In the genomic region with DNA sequence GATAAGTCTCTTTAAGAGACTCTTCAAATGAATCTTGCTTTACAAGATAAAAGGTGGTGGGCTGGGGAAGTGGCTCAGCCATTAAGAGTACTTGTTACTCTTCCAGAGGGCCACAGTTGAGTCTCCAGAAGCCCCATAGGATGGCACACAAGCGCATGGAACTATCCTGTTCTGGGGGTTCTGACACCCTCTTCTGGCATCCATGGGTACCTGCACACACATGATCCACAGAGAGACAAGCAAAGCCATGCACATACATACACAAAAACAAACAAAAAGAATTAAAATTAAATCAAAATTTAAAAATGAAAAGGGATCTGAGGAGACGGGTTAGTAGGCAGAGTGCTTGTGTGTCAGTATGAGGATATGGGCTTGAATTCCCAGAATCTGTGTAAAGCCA, we compare ENCODE assay signal across 19 mouse cellular contexts. TPM values are rescaled to one million over a fixed set of nuclear protein-coding genes. Genes with fewer than 3 reads are reported as not detected.
DNase-seq lines count a peak whose midpoint lies in the region; ATAC-seq and TF ChIP-seq lines count a peak whose summit lies in the region.
"Had no signal": no experiment of that assay in that cellular context is flagged by ENCODE, and none has a peak within 500 bp of the region (broad histone marks: within the 10 kb centered on the region; RNA-seq: fewer than 3 reads in every experiment).

No protein-coding gene starts in this region.

- peak; percentile 33 for DNase-seq in cerebellum, adult 9-10 months
- DNase-seq in cerebellum, adult 11 months = no peak
- DNase-seq in kidney, adult 9 months = peak; percentile 24
- no peak for DNase-seq in kidney, postnatal 4 days
- no peak for DNase-seq in midbrain, postnatal 0 days (ENCODE audit: low spot score)
- DNase-seq in stomach, postnatal 0 days (ENCODE audit: low spot score) = no peak
- DNase-seq in kidney, adult 11 months = no peak
- DNase-seq: adrenal gland, adult 2 months; cerebellum, adult 9-11 months; gastrocnemius, postnatal 25 days; kidney, postnatal 36 days; right cerebral cortex, postnatal 25 days had no signal

- TF ChIP-seq CTCF in midbrain, postnatal 0 days (IDR thresholded peaks at IDR 0.05) = peak; percentile 17; the same call in 1 of the 2 replicates
- peak; percentile 38 for TF ChIP-seq CTCF in stomach, postnatal 0 days (IDR thresholded peaks at IDR 0.05; ENCODE audit: low read depth)

- ATAC-seq in midbrain, postnatal 0 days (ENCODE audit: low FRiP score) = no peak
- ATAC-seq in midbrain, embryonic 13.5 days = no peak
- ATAC-seq in stomach, postnatal 0 days (ENCODE audit: low FRiP score, low TSS enrichment) = no peak
- ATAC-seq: forebrain, embryonic 14.5 days; midbrain, embryonic 16.5 days had no signal

- H3K27me3 ChIP-seq in midbrain, postnatal 0 days (ENCODE audit: insufficient read depth, low read length) = no peaks in the 10 kb centered on the region
- no peaks in the 10 kb centered on the region for H3K27me3 ChIP-seq in midbrain, embryonic 13.5 days
- H3K27me3 ChIP-seq in stomach, postnatal 0 days (ENCODE audit: control insufficient read depth, insufficient read depth, low read length) = no peaks in the 10 kb centered on the region
- H3K27me3 ChIP-seq: embryonic facial prominence, embryonic 13.5 days; limb, embryonic 13.5 days had no signal

- 98% methylated on average over 2 of the region's 2 CpGs for WGBS in midbrain, postnatal 0 days
- WGBS in midbrain, embryonic 13.5 days = 97% methylated on average over 2 of the region's 2 CpGs
- WGBS in stomach, postnatal 0 days = 97% methylated on average over 2 of the region's 2 CpGs

- TF ChIP-seq EP300 in stomach, postnatal 0 days (optimal IDR thresholded peaks at IDR 0.05) = no peak

- H3K9ac ChIP-seq in midbrain, postnatal 0 days (replicated peaks; ENCODE audit: low read length, poor library complexity, severe bottlenecking) = no peak overlapping the region
- H3K9ac ChIP-seq in midbrain, embryonic 13.5 days (replicated peaks) = no peak overlapping the region
- H3K9ac ChIP-seq in stomach, postnatal 0 days (ENCODE audit: low read length) = no peak overlapping the region
- H3K9ac ChIP-seq: embryonic facial prominence, embryonic 13.5 days; hindbrain, embryonic 14.5 days; limb, embryonic 13.5 days had no signal

- no peak overlapping the region for H3K4me2 ChIP-seq in midbrain, postnatal 0 days (ENCODE audit: low read depth, low read length, poor library complexity, severe bottlenecking)
- no peak overlapping the region for H3K4me2 ChIP-seq in midbrain, embryonic 13.5 days (replicated peaks)
- H3K4me2 ChIP-seq in stomach, postnatal 0 days (replicated peaks; ENCODE audit: low read depth) = no peak overlapping the region
- H3K4me2 ChIP-seq: embryonic facial prominence, embryonic 13.5 days; hindbrain, embryonic 14.5 days; limb, embryonic 13.5 days had no signal

- H3K4me1 ChIP-seq in midbrain, postnatal 0 days (ENCODE audit: insufficient read depth, low read length) = no peaks in the 10 kb centered on the region
- H3K4me1 ChIP-seq in midbrain, embryonic 13.5 days (replicated peaks) = no peaks in the 10 kb centered on the region
- no peaks in the 10 kb centered on the region for H3K4me1 ChIP-seq in stomach, postnatal 0 days (replicated peaks; ENCODE audit: control insufficient read depth, insufficient read depth)
- H3K4me1 ChIP-seq: limb, embryonic 13.5 days had no signal

- H3K4me3 ChIP-seq in midbrain, postnatal 0 days (ENCODE audit: low read depth, low read length) = no peak overlapping the region
- H3K4me3 ChIP-seq in midbrain, embryonic 13.5 days (replicated peaks) = no peak overlapping the region
- H3K4me3 ChIP-seq in stomach, postnatal 0 days (ENCODE audit: low read depth, low read length) = no peak overlapping the region
- H3K4me3 ChIP-seq: embryonic facial prominence, embryonic 13.5 days; heart, embryonic 10.5 days; limb, embryonic 13.5 days had no signal

- no peaks in the 10 kb centered on the region for H3K9me3 ChIP-seq in midbrain, postnatal 0 days (ENCODE audit: low read length)
- no peaks in the 10 kb centered on the region for H3K9me3 ChIP-seq in midbrain, embryonic 13.5 days
- no peaks in the 10 kb centered on the region for H3K9me3 ChIP-seq in stomach, postnatal 0 days (ENCODE audit: control insufficient read depth, low read length)
- H3K9me3 ChIP-seq: embryonic facial prominence, embryonic 13.5 days; heart, embryonic 10.5 days; limb, embryonic 13.5 days had no signal

- no peak overlapping the region for H3K27ac ChIP-seq in midbrain, postnatal 0 days (ENCODE audit: low read depth, low read length)
- no peak overlapping the region for H3K27ac ChIP-seq in midbrain, embryonic 13.5 days
- no peak overlapping the region for H3K27ac ChIP-seq in stomach, postnatal 0 days (replicated peaks)
- H3K27ac ChIP-seq: embryonic facial prominence, embryonic 13.5 days; heart, embryonic 10.5 days; hindbrain, embryonic 14.5 days; limb, embryonic 13.5 days had no signal

- H3K36me3 ChIP-seq in midbrain, postnatal 0 days (ENCODE audit: insufficient read depth, low read length) = no peaks in the 10 kb centered on the region
- no peaks in the 10 kb centered on the region for H3K36me3 ChIP-seq in midbrain, embryonic 13.5 days
- peaks cover 10% of the 10 kb centered on the region for H3K36me3 ChIP-seq in stomach, postnatal 0 days (ENCODE audit: control insufficient read depth, insufficient read depth, low read length)
- H3K36me3 ChIP-seq: embryonic facial prominence, embryonic 13.5 days had no signal

RNA-seq across cellular contexts. Expression of a gene that starts 36.0 kb away (rescaled TPM):
- 32.9 and 45.7 TPM in 2 replicates for total RNA-seq in midbrain, postnatal 0 days (2014; rRNA removed)
- 7.0 and 10.0 TPM in 2 replicates for polyA plus RNA-seq in midbrain, postnatal 0 days (2015; fragmentation: Nextera tagmentation; extraction: Ambion mirVana)
- 18.5 and 19.1 TPM in 2 replicates for polyA plus RNA-seq in midbrain, embryonic 13.5 days (2015; fragmentation: Nextera tagmentation; extraction: Ambion mirVana)
- polyA plus RNA-seq in stomach, postnatal 0 days (2015; fragmentation: Nextera tagmentation; extraction: Ambion mirVana) = 5.7 and 6.0 TPM in 2 replicates

Comparison
In these comparisons a context has a peak if more than half of its experiments do, and no peak if none do; other contexts are left out.
1. DNase-seq: peak in cerebellum, adult 9-10 months (single experiment) and kidney, adult 9 months (single experiment); none in cerebellum, adult 11 months (single experiment), kidney, postnatal 4 days (0 of 2), midbrain, postnatal 0 days (single experiment), stomach, postnatal 0 days (single experiment) and kidney, adult 11 months (single experiment).